Mouse (Mus musculus): ENCODE results near the gene Mlh3. TPM values are rescaled to one million over a fixed set of nuclear protein-coding genes. Genes with fewer than 3 reads are reported as not detected.
"Not testable (repeated sequence)": the region's sequence is repeated elsewhere in the genome, so short reads cannot be mapped to it uniquely, and the experiment has no call there.

Gene Mlh3
- polyA plus RNA-seq, 1 experiment: 8.1 TPM

GRCm38 (mm10) chr12:85284331-85284730 lies 13.9 kb upstream of the Mlh3 start:
- no peak for TF ChIP-seq CTCF (IDR thresholded peaks at IDR 0.05; ENCODE audit: low read depth, low read length)
- TF ChIP-seq POLR2A (IDR thresholded peaks at IDR 0.05; ENCODE audit: borderline replicate concordance, low read depth, low read length): no peak
- H3K4me3 ChIP-seq (ENCODE audit: insufficient read depth, low read length): no peak overlapping the region

GRCm38 (mm10) chr12:85281756-85282155 lies 11.4 kb upstream of the Mlh3 start:
- H3K27ac ChIP-seq (ENCODE audit: insufficient read depth, low read depth, low read length): not testable (repeated sequence)

More at GRCm38 (mm10) chr12:85284331-85284730, 13.9 kb upstream of the Mlh3 start:
- Histone ChIP-seq H3K27ac (ENCODE audit: insufficient read depth, low read depth, low read length) (no peak overlapping the region), H3K4me1 (ENCODE audit: control insufficient read depth, insufficient read depth, low read length) (peaks cover 10% of the 10 kb centered on the region)

GRCm38 (mm10) chr12:85280845-85281651 lies 10.6 kb upstream of the Mlh3 start:
- TF ChIP-seq CTCF (IDR thresholded peaks at IDR 0.05; ENCODE audit: low read depth, low read length): no peak
- no peak for TF ChIP-seq POLR2A (IDR thresholded peaks at IDR 0.05; ENCODE audit: borderline replicate concordance, low read depth, low read length)

More at GRCm38 (mm10) chr12:85281756-85282155, 11.4 kb upstream of the Mlh3 start:
- peaks cover 10% of the 10 kb centered on the region for H3K4me1 ChIP-seq (ENCODE audit: control insufficient read depth, insufficient read depth, low read length)
- not testable (repeated sequence) for H3K4me3 ChIP-seq (ENCODE audit: insufficient read depth, low read length)

GRCm38 (mm10) chr12:85280105-85280844 lies 9.9 kb upstream of the Mlh3 start:
- Histone ChIP-seq H3K4me1 (ENCODE audit: control insufficient read depth, insufficient read depth, low read length) (peaks cover 10% of the 10 kb centered on the region), H3K27ac (ENCODE audit: insufficient read depth, low read depth, low read length) (peak overlapping the region; percentile 35; the same call in 1 of the 2 replicates), H3K4me3 (ENCODE audit: insufficient read depth, low read length) (peak overlapping the region; percentile 75)
- TF ChIP-seq CTCF (IDR thresholded peaks at IDR 0.05; ENCODE audit: low read depth, low read length): no peak; the same call in 1 of the 2 replicates
- no peak for TF ChIP-seq POLR2A (IDR thresholded peaks at IDR 0.05; ENCODE audit: borderline replicate concordance, low read depth, low read length)

More at GRCm38 (mm10) chr12:85280845-85281651, 10.6 kb upstream of the Mlh3 start:
- Histone ChIP-seq H3K4me3 (ENCODE audit: insufficient read depth, low read length) (peak overlapping the region; percentile 75; the same call in 1 of the 2 replicates), H3K27ac (ENCODE audit: insufficient read depth, low read depth, low read length) (no peak overlapping the region), H3K4me1 (ENCODE audit: control insufficient read depth, insufficient read depth, low read length) (peaks cover 10% of the 10 kb centered on the region)

GRCm38 (mm10) chr12:85279396-85280080 lies 9.1 kb upstream of the Mlh3 start:
- Histone ChIP-seq H3K4me1 (ENCODE audit: control insufficient read depth, insufficient read depth, low read length) (peaks cover 7% of the 10 kb centered on the region), H3K4me3 (ENCODE audit: insufficient read depth, low read length) (peak overlapping the region; percentile 75), H3K27ac (ENCODE audit: insufficient read depth, low read depth, low read length) (no peak overlapping the region)
- no peak; the same call in 1 of the 2 replicates for TF ChIP-seq CTCF (IDR thresholded peaks at IDR 0.05; ENCODE audit: low read depth, low read length)
- TF ChIP-seq POLR2A (IDR thresholded peaks at IDR 0.05; ENCODE audit: borderline replicate concordance, low read depth, low read length): no peak

GRCm38 (mm10) chr12:85278919-85279318 lies 8.5 kb upstream of the Mlh3 start:
- peaks cover 5% of the 10 kb centered on the region for H3K4me1 ChIP-seq (ENCODE audit: control insufficient read depth, insufficient read depth, low read length)
- no peak overlapping the region for H3K4me3 ChIP-seq (ENCODE audit: insufficient read depth, low read length)
- H3K27ac ChIP-seq (ENCODE audit: insufficient read depth, low read depth, low read length): no peak overlapping the region
- TF ChIP-seq CTCF (IDR thresholded peaks at IDR 0.05; ENCODE audit: low read depth, low read length): no peak
- no peak for TF ChIP-seq POLR2A (IDR thresholded peaks at IDR 0.05; ENCODE audit: borderline replicate concordance, low read depth, low read length)

- TF ChIP-seq CTCF (IDR thresholded peaks at IDR 0.05; ENCODE audit: low read depth, low read length) (no peak), POLR2A (IDR thresholded peaks at IDR 0.05; ENCODE audit: borderline replicate concordance, low read depth, low read length) (no peak)
- peaks cover 8% of the 10 kb centered on the region for H3K4me1 ChIP-seq (ENCODE audit: control insufficient read depth, insufficient read depth, low read length)
Measured at GRCm38 (mm10) chr12:85276273-85276672, 5.9 kb upstream of the Mlh3 start.

GRCm38 (mm10) chr12:85273508-85273907 lies 3.1 kb upstream of the Mlh3 start:
- H3K27ac ChIP-seq (ENCODE audit: insufficient read depth, low read depth, low read length): no peak overlapping the region
- TF ChIP-seq CTCF (IDR thresholded peaks at IDR 0.05; ENCODE audit: low read depth, low read length) (no peak), POLR2A (IDR thresholded peaks at IDR 0.05; ENCODE audit: borderline replicate concordance, low read depth, low read length) (no peak)
- peaks cover 8% of the 10 kb centered on the region for H3K4me1 ChIP-seq (ENCODE audit: control insufficient read depth, insufficient read depth, low read length)
- no peak overlapping the region for H3K4me3 ChIP-seq (ENCODE audit: insufficient read depth, low read length)

More at GRCm38 (mm10) chr12:85276273-85276672, 5.9 kb upstream of the Mlh3 start:
- Histone ChIP-seq H3K4me3 (ENCODE audit: insufficient read depth, low read length) (no peak overlapping the region), H3K27ac (ENCODE audit: insufficient read depth, low read depth, low read length) (no peak overlapping the region)

GRCm38 (mm10) chr12:85271843-85272206 lies 1.4 kb upstream of the Mlh3 start:
- no peak for TF ChIP-seq POLR2A (IDR thresholded peaks at IDR 0.05; ENCODE audit: borderline replicate concordance, low read depth, low read length)
- TF ChIP-seq CTCF (IDR thresholded peaks at IDR 0.05; ENCODE audit: low read depth, low read length): no peak
- Histone ChIP-seq H3K27ac (ENCODE audit: insufficient read depth, low read depth, low read length) (no peak overlapping the region), H3K4me3 (ENCODE audit: insufficient read depth, low read length) (no peak overlapping the region), H3K4me1 (ENCODE audit: control insufficient read depth, insufficient read depth, low read length) (peaks cover 8% of the 10 kb centered on the region)
